ENCODE assay signal across 10 mouse cellular contexts in genomic region chr16:30034521-30034920, GRCm38 (mm10). TPM values are rescaled to one million over a fixed set of nuclear protein-coding genes. Genes with fewer than 3 reads are reported as not detected.
DNase-seq lines count a peak whose midpoint lies in the region; ATAC-seq and TF ChIP-seq lines count a peak whose summit lies in the region.
"Had no signal": no experiment of that assay in that cellular context is flagged by ENCODE, and none has a peak within 500 bp of the region (broad histone marks: within the 10 kb centered on the region; RNA-seq: fewer than 3 reads in every experiment).

No protein-coding gene starts in this region.

- H3K4me2 ChIP-seq in CH12.LX (ENCODE audit: insufficient read depth, low read depth, poor library complexity, severe bottlenecking): peak overlapping the region; percentile 55
- no peak overlapping the region for H3K4me2 ChIP-seq in heart, embryonic 12.5 days
- H3K4me2 ChIP-seq: liver, embryonic 13.5 days had no signal

- TF ChIP-seq EP300 in CH12.LX (IDR thresholded peaks at IDR 0.05; ENCODE audit: low read length): no peak

- H3K27ac ChIP-seq in CH12.LX (ENCODE audit: insufficient read depth, low read depth): peak overlapping the region; percentile 74
- no peak overlapping the region for H3K27ac ChIP-seq in heart, embryonic 12.5 days (ENCODE audit: poor library complexity, severe bottlenecking)
- H3K27ac ChIP-seq: liver, embryonic 13.5 days had no signal

- H3K9ac ChIP-seq in CH12.LX (ENCODE audit: insufficient read depth, low read depth): peak overlapping the region; percentile 11; the same call in 1 of the 2 replicates
- H3K9ac ChIP-seq in heart, embryonic 12.5 days: no peak overlapping the region
- H3K9ac ChIP-seq: liver, embryonic 13.5 days had no signal

- H3K36me3 ChIP-seq in CH12.LX (replicated peaks in 1 of 2; ENCODE audit: control insufficient read depth in 1 of 2, insufficient read depth in 1 of 2, low read length in 1 of 2): no peaks in the 10 kb centered on the region
- H3K36me3 ChIP-seq in heart, embryonic 12.5 days: no peaks in the 10 kb centered on the region
- H3K36me3 ChIP-seq: liver, embryonic 13.5 days had no signal

- H3K27me3 ChIP-seq in CH12.LX (replicated peaks): peaks cover 17% of the 10 kb centered on the region
- H3K27me3 ChIP-seq in heart, embryonic 12.5 days (replicated peaks): peaks cover 13% of the 10 kb centered on the region

- no peak for TF ChIP-seq RAD21 in CH12.LX (IDR thresholded peaks at IDR 0.05; ENCODE audit: low read depth, low read length)

- TF ChIP-seq CTCF in CH12.LX (conservative IDR thresholded peaks at IDR 0.05 in 1 of 2, IDR thresholded peaks at IDR 0.05 in 1 of 2; ENCODE audit: low read depth in 2 of 2, low read length in 2 of 2): no peak

- in situ Hi-C loops in CH12.LX (cut with MboI; ENCODE audit: low pct_ligation_motif_present, low pct_unique_long_range_greater_than_20kb, low sequenced_read_pairs): no loop called here

- WGBS in heart, embryonic 12.5 days: 39% methylated on average over 6 of the region's 6 CpGs

- peak; percentile 30; the same call in 1 of the 2 replicates for ATAC-seq in heart, embryonic 12.5 days (ENCODE audit: insufficient number of reproducible peaks, low FRiP score)
- no peak for ATAC-seq in cerebellum, adult (ENCODE audit: insufficient number of reproducible peaks, low FRiP score, low TSS enrichment)
- ATAC-seq in granulocyte monocyte progenitor cell, adult 5-6 weeks (replicated peaks; ENCODE audit: poor library complexity, severe bottlenecking): no peak

- dilution Hi-C loops in CH12.LX (cut with MboI; ENCODE audit: extremely low pct_ligation_motif_present, extremely low pct_unique_long_range_greater_than_20kb, low sequenced_read_pairs): no loop called here

- no peak for TF ChIP-seq POLR2A in CH12.LX (IDR thresholded peaks at IDR 0.05; ENCODE audit: low read depth, low read length)

- peaks cover 63 to 83% of the 10 kb centered on the region in 2 experiments for H3K4me1 ChIP-seq in CH12.LX (ENCODE audit: control insufficient read depth in 1 of 2, insufficient read depth in 2 of 2)
- peaks cover 23% of the 10 kb centered on the region for H3K4me1 ChIP-seq in heart, embryonic 12.5 days (replicated peaks)

- peaks cover 3% of the 10 kb centered on the region for H3K9me3 ChIP-seq in CH12.LX (replicated peaks; ENCODE audit: low read length)
- no peaks in the 10 kb centered on the region for H3K9me3 ChIP-seq in heart, embryonic 12.5 days (replicated peaks)
- H3K9me3 ChIP-seq: liver, embryonic 13.5 days had no signal

- peak; percentile 28 to 63 for DNase-seq in adrenal gland, adult (ENCODE audit: inconsistent age in 2 of 2, low spot score in 1 of 2)
- no peak for DNase-seq in adrenal gland, adult 18-20 months (ENCODE audit: low spot score in 2 of 2)
- DNase-seq in CH12.LX (ENCODE audit: extremely low read depth): no peak
- peak; percentile 70 for DNase-seq in kidney, postnatal 10 days
- no peak for DNase-seq in spleen, postnatal 4 days (ENCODE audit: low spot score in 2 of 2)
- DNase-seq: cerebellum, postnatal 36 days had no signal

- H3K4me3 ChIP-seq in CH12.LX (replicated peaks in 1 of 3; ENCODE audit: low read depth in 2 of 3, low read length in 2 of 3, poor library complexity in 1 of 3): no peak overlapping the region
- no peak overlapping the region for H3K4me3 ChIP-seq in heart, embryonic 12.5 days
- H3K4me3 ChIP-seq: liver, embryonic 13.5 days had no signal

- H3K79me2 ChIP-seq in CH12.LX (replicated peaks; ENCODE audit: control insufficient read depth, extremely low read depth, insufficient read depth, poor library complexity, severe bottlenecking): no peaks in the 10 kb centered on the region

TF ChIP-seq in CH12.LX, 34 proteins besides CTCF, POLR2A, EP300 and RAD21:
- TF ChIP-seq UBTF (IDR thresholded peaks at IDR 0.05; ENCODE audit: low read depth, low read length) (no peak), ETS1 (conservative IDR thresholded peaks at IDR 0.05; ENCODE audit: low read depth, low read length) (no peak), JUND (conservative IDR thresholded peaks at IDR 0.05; ENCODE audit: low read depth, low read length) (no peak)

RNA-seq across cellular contexts. Expression of gene Hes1, which starts 29.7 kb away (rescaled TPM):
- total RNA-seq in adrenal gland, adult 18-20 months (2021): 10 to 100 TPM; 21.0 to 31.1 TPM
- total RNA-seq in CH12.LX (2012; rRNA removed) (3.4 and 3.6 TPM in 2 replicates), CH12.LX (2014; rRNA removed) (1.4 and 2.4 TPM in 2 replicates)
- polyA plus RNA-seq in CH12.LX (2012; ENCODE audit: insufficient read length, low read depth): 0.53 and 1.6 TPM in 2 replicates
- 32.7 and 34.7 TPM in 2 replicates for polyA plus RNA-seq in heart, embryonic 12.5 days (2016; fragmentation: Nextera tagmentation; extraction: Ambion mirVana)
- total RNA-seq in granulocyte monocyte progenitor cell, adult 5-6 weeks (2014; fragmentation: Nextera tagmentation): not detected in 2 replicates
- total RNA-seq in granulocyte monocyte progenitor cell, adult 5-6 weeks (2017): not detected in 2 replicates

Comparison
In these comparisons a context has a peak if more than half of its experiments do, and no peak if none do; other contexts are left out.
1. DNase-seq: peak in adrenal gland, adult (2 of 2) and kidney, postnatal 10 days (single experiment); none in adrenal gland, adult 18-20 months (0 of 2), CH12.LX (single experiment) and spleen, postnatal 4 days (0 of 2).
2. RNA of gene Hes1, which starts 29.7 kb away (total RNA-seq): 21.0 to 31.1 TPM in adrenal gland, adult 18-20 months; 1.4 to 3.6 TPM in CH12.LX and not detected in granulocyte monocyte progenitor cell, adult 5-6 weeks; every median in the first group is over 4 times any median in the second.